22 mouse cellular contexts compared by ENCODE assay signal in the genomic region with DNA sequence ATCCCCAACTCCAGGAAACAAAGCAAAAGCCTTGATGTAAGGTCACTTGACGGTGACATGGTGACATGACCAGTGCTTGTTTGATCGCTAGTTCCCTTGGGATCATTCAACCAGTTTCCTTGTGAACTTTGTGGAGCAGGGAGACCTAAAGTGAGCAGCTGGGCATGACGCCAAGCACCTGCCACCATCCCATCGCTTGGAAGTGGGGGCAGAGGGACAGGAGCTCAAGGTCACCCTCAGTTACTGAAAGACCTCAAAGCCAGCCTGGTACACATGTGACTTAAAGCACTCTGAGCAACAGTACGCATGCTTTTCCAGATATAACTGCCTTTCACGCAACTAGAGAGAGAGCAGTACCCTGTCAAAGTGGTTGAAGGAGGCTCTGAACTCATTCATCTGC. TPM values are rescaled to one million over a fixed set of nuclear protein-coding genes. Genes with fewer than 3 reads are reported as not detected.
A peak's percentile ranks its signal among the peaks of the same experiment; 100 is the strongest.
DNase-seq lines count a peak whose midpoint lies in the region; ATAC-seq lines count a peak whose summit lies in the region.
"Had no signal": no experiment of that assay in that cellular context is flagged by ENCODE, and none has a peak within 500 bp of the region (broad histone marks: within the 10 kb centered on the region; RNA-seq: fewer than 3 reads in every experiment).

No protein-coding gene starts in this region.

- H3K4me1 ChIP-seq in heart, embryonic 14.5 days (ENCODE audit: control insufficient read depth in 2 of 2, insufficient read depth in 2 of 2, low read length in 2 of 2), result peaks cover 7 to 33% of the 10 kb centered on the region in 2 experiments
- H3K4me1 ChIP-seq: embryonic facial prominence, embryonic 10.5 days; forebrain, embryonic 13.5 days; hindbrain, embryonic 12.5 days; limb, embryonic 12.5 days; midbrain, embryonic 10.5 days; neural tube, embryonic 13.5 days had no signal

- H3K27me3 ChIP-seq in heart, embryonic 14.5 days (ENCODE audit: control insufficient read depth, insufficient read depth, low read length), result no peaks in the 10 kb centered on the region
- H3K27me3 ChIP-seq: forebrain, embryonic 13.5 days; hindbrain, embryonic 12.5 days; limb, embryonic 12.5 days; neural tube, embryonic 13.5 days had no signal

- no peak overlapping the region for H3K4me3 ChIP-seq in heart, embryonic 14.5 days (ENCODE audit: control insufficient read depth in 1 of 2, insufficient read depth in 1 of 2, low read depth in 1 of 2, low read length in 2 of 2)
- H3K4me3 ChIP-seq: embryonic facial prominence, embryonic 10.5 days; forebrain, embryonic 13.5 days; hindbrain, embryonic 12.5 days; limb, embryonic 12.5 days; midbrain, embryonic 10.5 days; neural tube, embryonic 13.5 days had no signal

- H3K36me3 ChIP-seq in heart, embryonic 14.5 days (ENCODE audit: control insufficient read depth, insufficient read depth, low read length), result peaks cover 94% of the 10 kb centered on the region
- H3K36me3 ChIP-seq: embryonic facial prominence, embryonic 10.5 days; hindbrain, embryonic 12.5 days; limb, embryonic 12.5 days; midbrain, embryonic 10.5 days; neural tube, embryonic 13.5 days had no signal

- peak overlapping the region; percentile 57 for H3K9ac ChIP-seq in heart, embryonic 14.5 days (ENCODE audit: low read length)
- H3K9ac ChIP-seq: forebrain, embryonic 13.5 days; hindbrain, embryonic 12.5 days; limb, embryonic 12.5 days; liver, embryonic 14.5 days; neural tube, embryonic 13.5 days had no signal

- ATAC-seq in heart, embryonic 14.5 days (ENCODE audit: insufficient number of reproducible peaks, insufficient read depth, low FRiP score, low read depth), result peak; percentile 80
- ATAC-seq: forebrain, embryonic 13.5 days had no signal

- peak overlapping the region; percentile 76 to 92 for H3K27ac ChIP-seq in heart, embryonic 14.5 days (replicated peaks in 1 of 2; ENCODE audit: control insufficient read depth in 1 of 2, insufficient read depth in 1 of 2, low read depth in 2 of 2, low read length in 2 of 2)
- H3K27ac ChIP-seq: embryonic facial prominence, embryonic 10.5 days; forebrain, embryonic 13.5 days; hindbrain, embryonic 12.5 days; limb, embryonic 12.5 days; liver, embryonic 14.5 days; midbrain, embryonic 10.5 days; neural tube, embryonic 13.5 days had no signal

- WGBS in heart, embryonic 14.5 days, result 31% methylated on average over 6 of the region's 6 CpGs

- H3K4me2 ChIP-seq in heart, embryonic 14.5 days (ENCODE audit: low read length), result no peak overlapping the region
- H3K4me2 ChIP-seq: forebrain, embryonic 13.5 days; hindbrain, embryonic 12.5 days; limb, embryonic 12.5 days; neural tube, embryonic 13.5 days had no signal

- intact Hi-C loops in heart, postnatal 25 days (cut with DNase I), result no loop called here

- H3K9me3 ChIP-seq in heart, embryonic 14.5 days (ENCODE audit: control insufficient read depth, low read length), result no peaks in the 10 kb centered on the region
- H3K9me3 ChIP-seq: embryonic facial prominence, embryonic 10.5 days; forebrain, embryonic 13.5 days; hindbrain, embryonic 12.5 days; limb, embryonic 12.5 days; midbrain, embryonic 10.5 days; neural tube, embryonic 13.5 days had no signal

- DNase-seq in heart, adult 11 months, result peak; percentile 92
- no peak for DNase-seq in heart, postnatal 25 days (ENCODE audit: low spot score)
- peak; percentile 38 for DNase-seq in kidney, postnatal 10 days
- DNase-seq in kidney, adult 11 months, result no peak
- peak; percentile 22 to 43 for DNase-seq in kidney, postnatal 4 days
- DNase-seq in gastrocnemius, postnatal 4 days (ENCODE audit: low spot score in 2 of 2), result no peak
- DNase-seq in frontal cortex, postnatal 10 days (ENCODE audit: low spot score in 2 of 2), result no peak
- DNase-seq: adrenal gland, adult 2 months; cerebellum, adult 18-20 months; cerebellum, postnatal 36 days; layer of hippocampus, adult 9-11 months; lung, postnatal 4 days; right cerebral cortex, postnatal 14 days; thymus, adult 18-20 months had no signal

RNA-seq across cellular contexts. Expression of a gene that starts 16.8 kb away (rescaled TPM):
- total RNA-seq in heart, postnatal 25 days (2021), result 10 to 100 TPM; 87.6 to 93.6 TPM
- 14.8 and 17.5 TPM in 2 replicates for polyA plus RNA-seq in heart, embryonic 14.5 days (2014; fragmentation: Nextera tagmentation; extraction: Ambion mirVana)
- 10 to 100 TPM; 30.9 to 38.1 TPM for total RNA-seq in gastrocnemius, postnatal 4 days (2021)

Comparison
In these comparisons a context has a peak if more than half of its experiments do, and no peak if none do; other contexts are left out.
1. DNase-seq: peak in heart, adult 11 months (single experiment), kidney, postnatal 10 days (single experiment) and kidney, postnatal 4 days (2 of 2); none in heart, postnatal 25 days (single experiment), kidney, adult 11 months (single experiment), gastrocnemius, postnatal 4 days (0 of 2) and frontal cortex, postnatal 10 days (0 of 2).